Mouse (Mus musculus) heart, postnatal 0 days (tissue): Measurements from ENCODE around the gene Slf2. TPM values are rescaled to one million over a fixed set of nuclear protein-coding genes. Genes with fewer than 3 reads are reported as not detected.

Experiments
- ATAC-seq: fragments of 200-750 bp; cut with Nextera tagmentation; 2 replicates; pipeline ENCODE4 v1.8.0; 2017; ENCODE audit warnings: low read depth, moderate number of reproducible peaks, moderate library complexity; ENCODE audit not compliant: insufficient read depth
- DNase-seq: peaks from one replicate; pipeline ENCODE4 v3.0.0-alpha.2; 2016; ENCODE audit warnings: low spot score
- H3K27ac ChIP-seq: fragments of 300-500 bp; sonication (generic); 2 replicates; pipeline ENCODE4 v1.5.1; 2014; ENCODE audit warnings: low read depth, mild to moderate bottlenecking
- H3K27me3 ChIP-seq: fragments of 300-500 bp; sonication (generic); 2 replicates; pipeline ENCODE4 v1.6.1; 2014; ENCODE audit warnings: low read length, mixed read lengths; ENCODE audit not compliant: control insufficient read depth, insufficient read depth
- H3K36me3 ChIP-seq: fragments of 300-500 bp; sonication (generic); replicated peaks from 2 replicates; pipeline ENCODE4 v1.6.1; 2014; ENCODE audit warnings: low read length, mixed read lengths; ENCODE audit not compliant: control insufficient read depth, insufficient read depth
- H3K4me1 ChIP-seq: fragments of 300-500 bp; sonication (generic); 2 replicates; pipeline ENCODE4 v1.6.1; 2014; ENCODE audit warnings: antibody characterized with exemption; ENCODE audit not compliant: control insufficient read depth, insufficient read depth
- H3K4me2 ChIP-seq: fragments of 300-500 bp; sonication (generic); 2 replicates; pipeline ENCODE4 v1.6.1; 2014; ENCODE audit warnings: low read depth, mild to moderate bottlenecking, low read length, moderate library complexity
- H3K4me3 ChIP-seq: fragments of 300-500 bp; sonication (generic); 2 replicates; pipeline ENCODE4 v1.5.1; 2014; ENCODE audit warnings: low read depth, low read length
- H3K9ac ChIP-seq: fragments of 300-500 bp; sonication (generic); replicated peaks from 2 replicates; pipeline ENCODE4 v1.6.1; 2014; ENCODE audit warnings: low read depth, low read length, mixed read lengths
- H3K9me3 ChIP-seq: fragments of 300-500 bp; sonication (generic); replicated peaks from 2 replicates; pipeline ENCODE4 v1.6.1; 2016; ENCODE audit warnings: low read length; ENCODE audit not compliant: control insufficient read depth
- CTCF ChIP-seq: IDR thresholded peaks from 2 replicates; pipeline ENCODE4 v1.5.1; 2016; ENCODE audit warnings: antibody characterized with exemption, control low read depth, low read depth
- EP300 ChIP-seq: IDR thresholded peaks from 2 replicates; pipeline ENCODE4 v1.6.1; 2016; ENCODE audit warnings: antibody characterized with exemption, low read depth
- WGBS: fragments of 180-500 bp; shearing (Covaris S2); extraction: QIAGEN DNeasy Blood & Tissue Kit; methylation state at CpG from one replicate; pipeline ENCODE4 v1.1.7; 2014; 5-methylcytosine and 5-hydroxymethylcytosine counted together
- polyA plus RNA-seq: library from polyadenylated mRNA; unstranded; fragments of >200 nt; fragmentation: Nextera tagmentation; extraction: Ambion mirVana; gene quantifications from 2 replicates; pipeline ENCODE4 v1.2.1, GENCODE M21; 2015
- total RNA-seq: library from RNA; depleted of rRNA; stranded (reverse); fragments of >200 nt; gene quantifications from 2 replicates; pipeline ENCODE4 v1.2.3, GENCODE M21; 2014; ENCODE audit warnings: low replicate concordance; rRNA removed

Slf2 gene
- total and polyA plus RNA-seq, 2 experiments from 2014 or later = 20.5 to 30.6 TPM

DNA sequence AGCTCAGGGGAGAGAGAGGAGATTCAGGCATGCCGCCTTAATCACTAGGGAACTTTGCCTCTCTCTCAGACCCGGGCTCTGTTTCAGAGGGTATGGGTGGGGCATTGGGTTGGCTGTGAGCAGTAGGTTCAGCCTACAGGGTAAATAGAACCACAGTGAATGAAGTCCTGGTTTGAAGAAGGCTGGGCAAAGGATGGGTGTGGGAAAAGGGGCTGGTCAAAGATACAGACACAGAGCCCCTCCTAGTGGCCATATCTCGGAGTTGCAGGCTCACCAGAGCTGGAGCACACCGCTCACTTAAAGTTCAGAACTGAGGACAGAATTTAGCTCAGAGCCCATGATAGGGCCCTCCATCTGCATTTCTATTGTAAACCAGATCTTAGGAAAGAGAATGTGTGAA, 100.8 kb downstream of the Slf2 start:
- DNase-seq (peak; percentile 84), ATAC-seq (peak; percentile 61)
- no peaks in the 10 kb centered on the region for H3K9me3 ChIP-seq
- no peak overlapping the region for H3K4me2 ChIP-seq
- H3K27ac ChIP-seq = no peak overlapping the region
- H3K36me3 ChIP-seq = peaks cover 11% of the 10 kb centered on the region
- peaks cover 13% of the 10 kb centered on the region; the same call in 1 of the 2 replicates for H3K4me1 ChIP-seq
- H3K4me3 ChIP-seq = no peak overlapping the region
- TF ChIP-seq CTCF (peak; percentile 85), EP300 (no peak)
- 0 out of 2 replicates have a peak, but pooled peaks cover 5% of the 10 kb centered on the region for H3K27me3 ChIP-seq
- 14% methylated on average over 4 of the region's 4 CpGs for WGBS
- H3K9ac ChIP-seq = no peak overlapping the region

Other genes with a start within 250 kb of the Slf2 start
- gene Pax2, start 175.1 kb upstream of the Slf2 start, total RNA-seq = not detected in 2 replicates
- not detected in 2 replicates for gene Pax2, start 175.1 kb upstream of the Slf2 start, polyA plus RNA-seq
- gene Sema4g, start 58.0 kb downstream of the Slf2 start, total RNA-seq = 0.85 and 1.1 TPM in 2 replicates
- gene Sema4g, start 58.0 kb downstream of the Slf2 start, polyA plus RNA-seq = 0.10 and 0.14 TPM in 2 replicates
- 12.9 and 13.0 TPM in 2 replicates for gene Twnk, start 74.5 kb downstream of the Slf2 start, total RNA-seq
- 14.0 and 14.9 TPM in 2 replicates for gene Twnk, start 74.5 kb downstream of the Slf2 start, polyA plus RNA-seq
- gene Mrpl43, start 75.3 kb downstream of the Slf2 start, total RNA-seq = 75.4 and 76.4 TPM in 2 replicates
- gene Mrpl43, start 75.3 kb downstream of the Slf2 start, polyA plus RNA-seq = 82.5 and 83.7 TPM in 2 replicates
- gene Lzts2, start 83.3 kb downstream of the Slf2 start, total RNA-seq = 76.5 and 127 TPM in 2 replicates
- 29.7 TPM in 2 replicates for gene Lzts2, start 83.3 kb downstream of the Slf2 start, polyA plus RNA-seq
- 0.65 TPM in 1 of 2 replicates, not detected in the other for gene Pdzd7, start 114.6 kb downstream of the Slf2 start, total RNA-seq
- gene Pdzd7, start 114.6 kb downstream of the Slf2 start, polyA plus RNA-seq = 0.10 and 0.11 TPM in 2 replicates
- gene Sfxn3, start 116.4 kb downstream of the Slf2 start, total RNA-seq = 12.8 and 16.2 TPM in 2 replicates
- 11.3 and 12.4 TPM in 2 replicates for gene Sfxn3, start 116.4 kb downstream of the Slf2 start, polyA plus RNA-seq
- 0.35 and 21.7 TPM in 2 replicates for gene Kazald1, start 144.1 kb downstream of the Slf2 start, total RNA-seq
- gene Kazald1, start 144.1 kb downstream of the Slf2 start, polyA plus RNA-seq = 10.3 and 14.1 TPM in 2 replicates
- 0.34 and 1.3 TPM in 2 replicates for gene Tlx1, start 219.5 kb downstream of the Slf2 start, total RNA-seq
- 0.31 and 0.33 TPM in 2 replicates for gene Tlx1, start 219.5 kb downstream of the Slf2 start, polyA plus RNA-seq